Mouse (Mus musculus): ENCODE results near the gene Cd93. TPM values are rescaled to one million over a fixed set of nuclear protein-coding genes. Genes with fewer than 3 reads are reported as not detected.

Gene Cd93
- polyA plus RNA-seq, 1 experiment from 2014 or later: 11.7 TPM

- Histone ChIP-seq H3K4me1 (ENCODE audit: control insufficient read depth, insufficient read depth, low read length) (no peaks in the 10 kb centered on the region), H3K27ac (ENCODE audit: low read length) (no peak overlapping the region), H3K4me2 (ENCODE audit: low read depth, low read length) (no peak overlapping the region), H3K36me3 (ENCODE audit: control insufficient read depth, insufficient read depth, low read length) (no peaks in the 10 kb centered on the region), H3K4me3 (replicated peaks; ENCODE audit: low read length) (no peak overlapping the region), H3K9me3 (replicated peaks; ENCODE audit: control insufficient read depth, low read length) (no peaks in the 10 kb centered on the region), H3K27me3 (ENCODE audit: control insufficient read depth, insufficient read depth, low read length) (no peaks in the 10 kb centered on the region), H3K9ac (ENCODE audit: low read length) (no peak overlapping the region)
- WGBS: 76% methylated on average over 5 of the region's 5 CpGs
- ATAC-seq (ENCODE audit: insufficient read depth, low FRiP score): no peak
These were observed 32.6 kb upstream of the Cd93 start for GRCm38 (mm10) chr2:148475879-148476495.

GRCm38 (mm10) chr2:148469341-148470238 is 26.2 kb upstream of the Cd93 start:
- H3K36me3 ChIP-seq (ENCODE audit: control insufficient read depth, insufficient read depth, low read length): no peaks in the 10 kb centered on the region
- WGBS: 34% methylated on average over 6 of the region's 7 CpGs
- no peak overlapping the region for H3K9ac ChIP-seq (ENCODE audit: low read length)
- H3K4me1 ChIP-seq (ENCODE audit: control insufficient read depth, insufficient read depth, low read length): no peaks in the 10 kb centered on the region
- H3K4me2 ChIP-seq (ENCODE audit: low read depth, low read length): no peak overlapping the region
- no peaks in the 10 kb centered on the region for H3K9me3 ChIP-seq (replicated peaks; ENCODE audit: control insufficient read depth, low read length)
- H3K27ac ChIP-seq (ENCODE audit: low read length): no peak overlapping the region
- no peak for ATAC-seq (ENCODE audit: insufficient read depth, low FRiP score)
- H3K27me3 ChIP-seq (ENCODE audit: control insufficient read depth, insufficient read depth, low read length): no peaks in the 10 kb centered on the region
- no peak overlapping the region for H3K4me3 ChIP-seq (replicated peaks; ENCODE audit: low read length)

GRCm38 (mm10) chr2:148467921-148468440 is 24.6 kb upstream of the Cd93 start:
- WGBS: 74% methylated on average over 3 of the region's 3 CpGs

GRCm38 (mm10) chr2:148455341-148455740 is 12.0 kb upstream of the Cd93 start:
- Histone ChIP-seq H3K9ac (ENCODE audit: low read length) (no peak overlapping the region), H3K27ac (ENCODE audit: low read length) (no peak overlapping the region), H3K4me2 (ENCODE audit: low read depth, low read length) (no peak overlapping the region), H3K27me3 (ENCODE audit: control insufficient read depth, insufficient read depth, low read length) (no peaks in the 10 kb centered on the region), H3K4me1 (ENCODE audit: control insufficient read depth, insufficient read depth, low read length) (no peaks in the 10 kb centered on the region), H3K36me3 (ENCODE audit: control insufficient read depth, insufficient read depth, low read length) (no peaks in the 10 kb centered on the region), H3K9me3 (replicated peaks; ENCODE audit: control insufficient read depth, low read length) (no peaks in the 10 kb centered on the region), H3K4me3 (replicated peaks; ENCODE audit: low read length) (no peak overlapping the region)
- no peak for ATAC-seq (ENCODE audit: insufficient read depth, low FRiP score)

More at GRCm38 (mm10) chr2:148467921-148468440, 24.6 kb upstream of the Cd93 start:
- no peak for ATAC-seq (ENCODE audit: insufficient read depth, low FRiP score)
- H3K4me2 ChIP-seq (ENCODE audit: low read depth, low read length): no peak overlapping the region
- H3K27ac ChIP-seq (ENCODE audit: low read length): no peak overlapping the region; the same call in 1 of the 2 replicates
- no peaks in the 10 kb centered on the region for H3K9me3 ChIP-seq (replicated peaks; ENCODE audit: control insufficient read depth, low read length)
- no peak overlapping the region for H3K4me3 ChIP-seq (replicated peaks; ENCODE audit: low read length)
- no peaks in the 10 kb centered on the region for H3K27me3 ChIP-seq (ENCODE audit: control insufficient read depth, insufficient read depth, low read length)
- H3K36me3 ChIP-seq (ENCODE audit: control insufficient read depth, insufficient read depth, low read length): no peaks in the 10 kb centered on the region
- no peak overlapping the region for H3K9ac ChIP-seq (ENCODE audit: low read length)
- H3K4me1 ChIP-seq (ENCODE audit: control insufficient read depth, insufficient read depth, low read length): no peaks in the 10 kb centered on the region

GRCm38 (mm10) chr2:148454014-148454542 is 10.7 kb upstream of the Cd93 start:
- H3K4me3 ChIP-seq (replicated peaks; ENCODE audit: low read length): no peak overlapping the region
- H3K4me2 ChIP-seq (ENCODE audit: low read depth, low read length): no peak overlapping the region
- H3K27ac ChIP-seq (ENCODE audit: low read length): no peak overlapping the region
- H3K36me3 ChIP-seq (ENCODE audit: control insufficient read depth, insufficient read depth, low read length): no peaks in the 10 kb centered on the region
- no peak for ATAC-seq (ENCODE audit: insufficient read depth, low FRiP score)
- 82% methylated on average over 4 of the region's 4 CpGs for WGBS
- H3K27me3 ChIP-seq (ENCODE audit: control insufficient read depth, insufficient read depth, low read length): no peaks in the 10 kb centered on the region
- no peaks in the 10 kb centered on the region for H3K9me3 ChIP-seq (replicated peaks; ENCODE audit: control insufficient read depth, low read length)
- no peaks in the 10 kb centered on the region for H3K4me1 ChIP-seq (ENCODE audit: control insufficient read depth, insufficient read depth, low read length)
- H3K9ac ChIP-seq (ENCODE audit: low read length): no peak overlapping the region

GRCm38 (mm10) chr2:148453061-148453460 is 9.7 kb upstream of the Cd93 start:
- no peaks in the 10 kb centered on the region for H3K27me3 ChIP-seq (ENCODE audit: control insufficient read depth, insufficient read depth, low read length)
- no peaks in the 10 kb centered on the region for H3K4me1 ChIP-seq (ENCODE audit: control insufficient read depth, insufficient read depth, low read length)
- no peak overlapping the region for H3K27ac ChIP-seq (ENCODE audit: low read length)
- H3K4me3 ChIP-seq (replicated peaks; ENCODE audit: low read length): no peak overlapping the region
- no peak overlapping the region for H3K4me2 ChIP-seq (ENCODE audit: low read depth, low read length)
- no peaks in the 10 kb centered on the region for H3K36me3 ChIP-seq (ENCODE audit: control insufficient read depth, insufficient read depth, low read length)
- no peak overlapping the region for H3K9ac ChIP-seq (ENCODE audit: low read length)
- ATAC-seq (ENCODE audit: insufficient read depth, low FRiP score): no peak
- no peaks in the 10 kb centered on the region for H3K9me3 ChIP-seq (replicated peaks; ENCODE audit: control insufficient read depth, low read length)
- WGBS: 79% methylated on average over 3 of the region's 3 CpGs

GRCm38 (mm10) chr2:148451498-148451897 is 8.1 kb upstream of the Cd93 start:
- Histone ChIP-seq H3K4me1 (ENCODE audit: control insufficient read depth, insufficient read depth, low read length) (no peaks in the 10 kb centered on the region), H3K9me3 (replicated peaks; ENCODE audit: control insufficient read depth, low read length) (no peaks in the 10 kb centered on the region), H3K27ac (ENCODE audit: low read length) (no peak overlapping the region), H3K4me2 (ENCODE audit: low read depth, low read length) (no peak overlapping the region), H3K27me3 (ENCODE audit: control insufficient read depth, insufficient read depth, low read length) (no peaks in the 10 kb centered on the region), H3K36me3 (ENCODE audit: control insufficient read depth, insufficient read depth, low read length) (no peaks in the 10 kb centered on the region), H3K4me3 (replicated peaks; ENCODE audit: low read length) (no peak overlapping the region), H3K9ac (ENCODE audit: low read length) (no peak overlapping the region)
- ATAC-seq (ENCODE audit: insufficient read depth, low FRiP score): no peak
- WGBS: 65% methylated on average over 5 of the region's 5 CpGs

GRCm38 (mm10) chr2:148450616-148451015 is 7.3 kb upstream of the Cd93 start:
- ATAC-seq (ENCODE audit: insufficient read depth, low FRiP score): no peak
- Histone ChIP-seq H3K9ac (ENCODE audit: low read length) (no peak overlapping the region), H3K27me3 (ENCODE audit: control insufficient read depth, insufficient read depth, low read length) (no peaks in the 10 kb centered on the region), H3K36me3 (ENCODE audit: control insufficient read depth, insufficient read depth, low read length) (no peaks in the 10 kb centered on the region), H3K4me2 (ENCODE audit: low read depth, low read length) (no peak overlapping the region), H3K27ac (ENCODE audit: low read length) (no peak overlapping the region), H3K9me3 (replicated peaks; ENCODE audit: control insufficient read depth, low read length) (no peaks in the 10 kb centered on the region), H3K4me3 (replicated peaks; ENCODE audit: low read length) (no peak overlapping the region), H3K4me1 (ENCODE audit: control insufficient read depth, insufficient read depth, low read length) (no peaks in the 10 kb centered on the region)
- WGBS: 64% methylated on average over 5 of the region's 5 CpGs

- H3K4me1 ChIP-seq (ENCODE audit: control insufficient read depth, insufficient read depth, low read length): no peaks in the 10 kb centered on the region
- no peaks in the 10 kb centered on the region for H3K36me3 ChIP-seq (ENCODE audit: control insufficient read depth, insufficient read depth, low read length)
- no peak overlapping the region for H3K9ac ChIP-seq (ENCODE audit: low read length)
- H3K27ac ChIP-seq (ENCODE audit: low read length): no peak overlapping the region
- H3K4me2 ChIP-seq (ENCODE audit: low read depth, low read length): no peak overlapping the region
- ATAC-seq (ENCODE audit: insufficient read depth, low FRiP score): no peak
- H3K4me3 ChIP-seq (replicated peaks; ENCODE audit: low read length): no peak overlapping the region
- 92% methylated on average over 1 of the region's 1 CpGs for WGBS
- no peaks in the 10 kb centered on the region for H3K9me3 ChIP-seq (replicated peaks; ENCODE audit: control insufficient read depth, low read length)
- H3K27me3 ChIP-seq (ENCODE audit: control insufficient read depth, insufficient read depth, low read length): no peaks in the 10 kb centered on the region
These were observed 6.3 kb upstream of the Cd93 start for GRCm38 (mm10) chr2:148449659-148450058.
